Mouse (Mus musculus) hindbrain, embryonic 10.5 days (tissue): ENCODE measurements around the gene Adcy3. TPM values are rescaled to one million over a fixed set of nuclear protein-coding genes. Genes with fewer than 3 reads are reported as not detected.
A peak's percentile ranks its signal among the peaks of the same experiment; 100 is the strongest.

ENCODE experiments used
- DNase-seq: peaks from one replicate; pipeline ENCODE4 v3.0.0-alpha.2; 2017; ENCODE audit warnings: low spot score
- H3K27ac ChIP-seq: fragments of 300-500 bp; sonication (generic); 2 replicates; pipeline ENCODE4 v1.5.1; 2016; ENCODE audit warnings: mild to moderate bottlenecking, moderate library complexity
- H3K27me3 ChIP-seq: fragments of 300-500 bp; sonication (generic); 2 replicates; pipeline ENCODE4 v1.6.1; 2016; ENCODE audit warnings: mild to moderate bottlenecking; ENCODE audit not compliant: poor library complexity, insufficient read depth, severe bottlenecking
- H3K36me3 ChIP-seq: fragments of 300-500 bp; sonication (generic); 2 replicates; pipeline ENCODE4 v1.6.1; 2016; ENCODE audit warnings: mild to moderate bottlenecking, moderate library complexity
- H3K4me1 ChIP-seq: fragments of 300-500 bp; sonication (generic); replicated peaks from 2 replicates; pipeline ENCODE4 v1.6.1; 2016; ENCODE audit warnings: mild to moderate bottlenecking
- H3K4me3 ChIP-seq: fragments of 300-500 bp; sonication (generic); 2 replicates; pipeline ENCODE4 v1.5.1; 2016; ENCODE audit warnings: mild to moderate bottlenecking, moderate library complexity
- H3K9me3 ChIP-seq: fragments of 300-500 bp; sonication (generic); 2 replicates; pipeline ENCODE4 v1.6.1; 2016; ENCODE audit warnings: mild to moderate bottlenecking, moderate library complexity
- WGBS: fragments of 180-500 bp; shearing (Covaris S2); methylation state at CpG from one replicate; pipeline ENCODE4 v1.1.7; 2016; 5-methylcytosine and 5-hydroxymethylcytosine counted together
- polyA plus RNA-seq: library from polyadenylated mRNA; unstranded; fragments of >200 nt; fragmentation: Nextera tagmentation; extraction: Ambion mirVana; gene quantifications from 2 replicates; pipeline ENCODE4 v1.2.1, GENCODE M21; 2016

The Adcy3 gene
- polyA plus RNA-seq, 1 experiment from 2014 or later: 4.8 TPM

- Histone ChIP-seq H3K36me3 (no peaks in the 10 kb centered on the region), H3K27me3 (no peaks in the 10 kb centered on the region), H3K9me3 (no peaks in the 10 kb centered on the region), H3K27ac (no peak overlapping the region), H3K4me1 (peaks cover 6% of the 10 kb centered on the region; the same call in 1 of the 2 replicates), H3K4me3 (no peak overlapping the region)
- DNase-seq: no peak
- WGBS: 94% methylated on average over 7 of the region's 7 CpGs
Measured at GRCm38 (mm10) chr12:4158868-4159632, 26.1 kb downstream of the Adcy3 start.

DNA sequence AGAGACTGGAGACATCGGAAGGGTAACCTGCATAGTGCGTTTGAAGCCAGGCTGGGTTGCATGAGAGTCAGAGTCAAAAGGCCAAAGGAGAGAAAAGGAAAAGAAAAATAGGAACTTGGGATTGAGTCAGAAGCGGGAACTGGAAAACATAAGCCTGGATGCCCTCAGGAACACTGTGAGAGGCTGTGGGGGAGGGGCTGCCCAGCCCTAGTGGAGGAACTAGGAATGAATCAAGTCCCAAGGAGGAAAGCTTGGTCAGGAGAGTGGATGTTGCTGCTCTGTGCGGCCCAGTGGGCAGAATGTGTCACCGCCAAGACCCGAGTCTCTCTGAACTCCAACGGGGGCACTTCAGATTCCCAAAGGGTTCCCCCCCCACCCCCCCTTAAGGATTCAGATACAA lies 27.4 kb downstream of the Adcy3 start:
- DNase-seq: peak; percentile 18
- Histone ChIP-seq H3K4me3 (no peak overlapping the region), H3K27ac (no peak overlapping the region), H3K27me3 (no peaks in the 10 kb centered on the region), H3K36me3 (no peaks in the 10 kb centered on the region), H3K9me3 (no peaks in the 10 kb centered on the region), H3K4me1 (peaks cover 6% of the 10 kb centered on the region; the same call in 1 of the 2 replicates)
- 71% methylated on average over 7 of the region's 7 CpGs for WGBS

DNA sequence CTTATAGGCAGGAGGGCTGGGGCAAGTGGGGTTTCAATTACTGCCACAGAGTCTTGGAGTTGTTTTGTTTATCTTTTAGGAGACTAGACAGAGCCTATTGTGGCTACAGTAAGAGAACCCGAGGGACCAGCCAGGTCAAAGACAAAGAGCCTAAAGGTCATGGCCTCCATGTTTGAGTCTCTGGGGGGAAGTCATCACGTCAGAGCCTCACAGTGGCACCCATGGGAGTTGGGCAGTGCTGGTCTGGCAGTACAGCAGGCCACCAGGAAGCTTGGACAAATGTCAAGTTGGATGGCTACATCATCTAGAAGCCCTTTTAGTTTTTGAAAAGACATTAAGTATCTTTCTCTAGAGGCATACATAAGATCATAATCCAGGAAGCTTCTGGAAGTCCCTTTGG lies 30.0 kb downstream of the Adcy3 start:
- WGBS: 28% methylated on average over 2 of the region's 2 CpGs
- DNase-seq: no peak

GRCm38 (mm10) chr12:4166970-4167369 lies 34.1 kb downstream of the Adcy3 start:
- DNase-seq: no peak
- no peaks in the 10 kb centered on the region for H3K9me3 ChIP-seq
- WGBS: 73% methylated on average over 3 of the region's 3 CpGs
- H3K4me1 ChIP-seq: peaks cover 3% of the 10 kb centered on the region; the same call in 1 of the 2 replicates
- H3K27me3 ChIP-seq: no peaks in the 10 kb centered on the region
- H3K27ac ChIP-seq: no peak overlapping the region
- H3K36me3 ChIP-seq: no peaks in the 10 kb centered on the region
- no peak overlapping the region for H3K4me3 ChIP-seq

More for the DNA sequence above, 30.0 kb downstream of the Adcy3 start:
- Histone ChIP-seq H3K9me3 (no peaks in the 10 kb centered on the region), H3K4me1 (peaks cover 6% of the 10 kb centered on the region; the same call in 1 of the 2 replicates), H3K27ac (no peak overlapping the region), H3K4me3 (no peak overlapping the region), H3K27me3 (no peaks in the 10 kb centered on the region), H3K36me3 (no peaks in the 10 kb centered on the region)

DNA sequence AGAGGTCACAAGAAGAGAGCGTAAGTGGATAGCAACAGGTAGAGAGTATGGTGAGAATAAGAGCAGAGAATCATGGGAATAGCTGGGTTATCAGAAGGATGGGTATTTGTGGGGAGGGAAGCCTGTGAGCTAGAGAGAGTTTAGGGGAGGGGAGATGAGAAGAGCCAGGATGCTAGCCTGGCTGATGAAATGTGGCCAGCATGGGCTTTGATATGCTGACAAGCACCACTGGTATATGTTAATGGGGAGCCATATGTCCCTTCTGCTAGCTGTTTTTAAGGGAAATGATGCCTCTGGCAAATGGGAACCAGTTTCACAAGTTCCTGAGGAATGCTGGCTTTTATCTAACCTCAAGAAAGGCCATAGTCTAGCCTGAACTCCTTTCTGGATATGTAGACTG lies 36.2 kb downstream of the Adcy3 start:
- Histone ChIP-seq H3K9me3 (no peaks in the 10 kb centered on the region), H3K36me3 (no peaks in the 10 kb centered on the region), H3K27ac (no peak overlapping the region), H3K27me3 (no peaks in the 10 kb centered on the region), H3K4me3 (no peak overlapping the region), H3K4me1 (no peaks in the 10 kb centered on the region)
- no peak for DNase-seq
- WGBS: 97% methylated on average over 1 of the region's 1 CpGs

DNA sequence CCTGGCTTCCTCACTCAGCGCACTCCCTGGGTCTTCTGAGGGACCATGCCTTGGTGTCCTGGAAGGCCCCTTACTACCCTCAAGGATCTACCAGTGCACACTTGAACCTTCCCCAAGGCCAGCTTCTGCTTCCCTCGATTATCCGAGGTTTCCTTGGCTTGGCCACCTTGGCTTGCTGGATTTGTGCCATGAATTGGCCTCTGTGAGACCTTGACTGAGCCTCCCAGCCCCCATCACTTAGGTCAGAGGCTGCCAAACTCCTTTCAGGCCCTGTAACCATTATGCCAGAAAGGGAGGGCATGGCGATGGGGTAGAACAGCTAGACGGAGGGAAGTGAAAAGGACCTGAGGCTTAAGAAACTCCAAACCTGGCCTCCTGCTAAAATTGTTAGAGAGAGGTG lies 36.7 kb downstream of the Adcy3 start:
- Histone ChIP-seq H3K36me3 (no peaks in the 10 kb centered on the region), H3K27me3 (no peaks in the 10 kb centered on the region), H3K27ac (no peak overlapping the region), H3K9me3 (no peaks in the 10 kb centered on the region), H3K4me3 (no peak overlapping the region), H3K4me1 (no peaks in the 10 kb centered on the region)
- WGBS: 91% methylated on average over 5 of the region's 5 CpGs
- no peak for DNase-seq

GRCm38 (mm10) chr12:4173108-4173790 lies 40.3 kb downstream of the Adcy3 start:
- Histone ChIP-seq H3K36me3 (no peaks in the 10 kb centered on the region), H3K4me1 (peaks cover 3% of the 10 kb centered on the region), H3K27ac (no peak overlapping the region), H3K4me3 (no peak overlapping the region), H3K27me3 (no peaks in the 10 kb centered on the region), H3K9me3 (no peaks in the 10 kb centered on the region)
- 90% methylated on average over 15 of the region's 15 CpGs for WGBS
- DNase-seq: no peak

GRCm38 (mm10) chr12:4178839-4179238 lies 45.9 kb downstream of the Adcy3 start:
- Histone ChIP-seq H3K9me3 (no peaks in the 10 kb centered on the region), H3K4me1 (peaks cover 19% of the 10 kb centered on the region), H3K4me3 (no peak overlapping the region), H3K27ac (peak overlapping the region; percentile 70; the same call in 1 of the 2 replicates), H3K36me3 (no peaks in the 10 kb centered on the region), H3K27me3 (no peaks in the 10 kb centered on the region)
- WGBS: 42% methylated on average over 5 of the region's 5 CpGs
- DNase-seq: peak; percentile 18

DNA sequence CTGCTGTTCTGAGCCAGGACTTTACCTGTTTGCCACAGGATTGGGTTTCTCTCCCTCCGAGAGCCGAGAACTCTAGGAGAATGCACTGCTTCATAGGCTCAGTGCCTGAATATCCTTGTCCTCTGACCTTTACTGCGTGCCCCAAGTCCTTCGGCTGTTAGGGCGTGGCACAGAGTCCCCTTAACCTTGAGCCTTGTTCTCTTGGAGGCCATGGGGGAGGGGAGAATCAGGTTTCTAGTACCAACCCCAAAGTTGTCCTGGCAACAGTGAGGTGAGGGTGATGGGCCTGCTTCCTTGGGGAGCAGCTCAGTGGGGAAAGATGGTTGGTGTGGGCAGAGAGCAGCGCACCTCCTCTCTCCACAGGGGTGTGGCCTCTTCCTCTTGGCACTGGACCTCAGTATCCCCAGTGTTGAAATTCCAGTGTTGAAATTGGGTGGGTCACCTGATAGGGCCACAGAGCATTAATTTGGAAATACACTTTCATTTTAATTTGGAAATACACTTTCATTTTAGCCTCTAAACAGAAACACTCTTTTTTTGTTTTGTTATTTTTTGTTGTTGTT lies 46.8 kb downstream of the Adcy3 start:
- H3K36me3 ChIP-seq: 0 out of 2 replicates have a peak, but pooled peaks cover 2% of the 10 kb centered on the region
- 79% methylated on average over 6 of the region's 6 CpGs for WGBS
- no peaks in the 10 kb centered on the region for H3K9me3 ChIP-seq
- no peak for DNase-seq
- no peaks in the 10 kb centered on the region for H3K27me3 ChIP-seq
- peaks cover 22% of the 10 kb centered on the region for H3K4me1 ChIP-seq
- no peak overlapping the region for H3K27ac ChIP-seq
- H3K4me3 ChIP-seq: no peak overlapping the region

- WGBS: 54% methylated on average over 3 of the region's 3 CpGs
- Histone ChIP-seq H3K27ac (no peak overlapping the region), H3K9me3 (no peaks in the 10 kb centered on the region), H3K4me3 (no peak overlapping the region), H3K27me3 (no peaks in the 10 kb centered on the region), H3K4me1 (peaks cover 22% of the 10 kb centered on the region), H3K36me3 (0 out of 2 replicates have a peak, but pooled peaks cover 2% of the 10 kb centered on the region)
- no peak for DNase-seq
Measured at GRCm38 (mm10) chr12:4180507-4180906, 47.6 kb downstream of the Adcy3 start.

DNA sequence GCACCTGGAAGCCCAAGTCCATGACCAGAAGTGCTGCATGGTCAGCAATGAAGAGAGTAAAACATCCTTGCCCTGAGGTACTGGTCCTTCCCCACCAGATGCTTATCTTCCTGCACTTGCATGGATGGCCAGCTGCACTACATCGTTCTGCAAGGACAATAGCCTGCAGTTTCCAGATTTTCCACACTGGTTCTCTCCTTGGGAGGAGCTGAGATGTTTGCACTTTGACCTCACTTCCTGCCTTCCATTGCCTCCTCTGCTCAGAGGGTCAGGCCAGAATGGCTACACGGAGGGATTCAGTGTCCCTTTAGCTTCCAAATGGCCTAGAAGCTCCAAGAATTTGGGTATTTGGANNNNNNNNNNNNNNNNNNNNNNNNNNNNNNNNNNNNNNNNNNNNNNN lies 51.7 kb downstream of the Adcy3 start:
- no peak overlapping the region for H3K27ac ChIP-seq
- WGBS: 50% methylated on average over 2 of the region's 2 CpGs
- no peak overlapping the region for H3K4me3 ChIP-seq

GRCm38 (mm10) chr12:4188171-4189059 lies 55.5 kb downstream of the Adcy3 start:
- 32% methylated on average over 14 of the region's 14 CpGs for WGBS
- peak; percentile 64 for DNase-seq

More for the DNA sequence above, 51.7 kb downstream of the Adcy3 start:
- Histone ChIP-seq H3K4me1 (peaks cover 24% of the 10 kb centered on the region), H3K9me3 (no peaks in the 10 kb centered on the region), H3K27me3 (no peaks in the 10 kb centered on the region), H3K36me3 (0 out of 2 replicates have a peak, but pooled peaks cover 2% of the 10 kb centered on the region)
- no peak for DNase-seq

More at GRCm38 (mm10) chr12:4188171-4189059, 55.5 kb downstream of the Adcy3 start:
- peaks cover 35% of the 10 kb centered on the region for H3K4me1 ChIP-seq
- H3K27ac ChIP-seq: peak overlapping the region; percentile 79
- no peak overlapping the region for H3K4me3 ChIP-seq
- 0 out of 2 replicates have a peak, but pooled peaks cover 2% of the 10 kb centered on the region for H3K36me3 ChIP-seq
- H3K27me3 ChIP-seq: no peaks in the 10 kb centered on the region
- no peaks in the 10 kb centered on the region for H3K9me3 ChIP-seq
